Mouse (Mus musculus): ENCODE measurements at regions not wholly inside any gene's neighbourhood (a gene's known extent, or its start where the extent isn't known, plus 50 kb on each side); places are given as distances from the start of the nearest gene placed in this dataset.

DNA sequence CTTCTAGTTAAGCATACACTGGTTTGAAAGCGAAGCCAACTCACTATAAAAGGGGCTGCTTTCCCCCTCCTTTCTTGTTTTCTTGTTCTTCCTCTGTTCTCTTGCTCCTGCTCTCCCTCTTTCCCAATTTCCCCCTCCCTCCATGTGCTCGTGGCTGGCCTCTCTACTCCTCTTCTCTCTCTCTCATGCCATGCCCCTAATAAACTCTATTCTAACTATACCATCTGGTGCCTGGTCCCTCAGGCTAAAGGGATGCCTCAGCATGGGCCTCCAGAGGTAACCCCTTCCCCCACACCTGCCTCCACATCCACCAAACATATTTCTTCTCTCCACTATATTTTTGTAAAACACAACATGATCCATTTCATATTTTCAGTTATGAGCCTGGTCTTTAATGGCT lies 210.1 kb downstream of the Gja1 start:
- TF ChIP-seq POLR2A (IDR thresholded peaks at IDR 0.05; ENCODE audit: insufficient read depth, low read depth, low read length), result no peak
- TF ChIP-seq CTCF (IDR thresholded peaks at IDR 0.05; ENCODE audit: insufficient read depth, low read depth, low read length), result no peak

All from olfactory bulb, adult 2 months (tissue).